Comparison of ENCODE assay signal across 9 mouse cellular contexts in the genomic region with DNA sequence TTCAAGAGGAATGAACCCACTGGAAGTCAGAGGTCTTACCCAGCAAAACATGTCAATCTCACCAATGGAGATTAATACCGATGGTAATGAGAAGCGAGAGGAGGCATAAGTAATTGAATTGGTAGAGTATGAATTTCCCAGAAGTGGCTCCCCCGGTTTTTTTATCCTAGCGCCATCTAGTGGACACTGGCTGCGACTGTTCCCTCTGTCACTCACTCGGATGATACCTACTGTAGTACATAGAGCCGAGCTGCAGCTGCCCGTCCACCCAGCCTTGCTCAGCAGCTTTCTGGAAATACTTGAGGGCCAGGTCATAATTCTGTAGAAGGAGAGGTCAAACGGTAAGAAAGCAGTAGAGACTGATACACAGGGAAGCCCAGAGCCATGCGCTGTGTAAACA. TPM values are rescaled to one million over a fixed set of nuclear protein-coding genes. Genes with fewer than 3 reads are reported as not detected.
DNase-seq lines count a peak whose midpoint lies in the region; ATAC-seq and TF ChIP-seq lines count a peak whose summit lies in the region.
"Had no signal": no experiment of that assay in that cellular context is flagged by ENCODE, and none has a peak within 500 bp of the region (broad histone marks: within the 10 kb centered on the region; RNA-seq: fewer than 3 reads in every experiment).

No protein-coding gene starts in this region.

- WGBS in neural tube, embryonic 15.5 days, result 34% methylated on average over 10 of the region's 10 CpGs
- WGBS in kidney, adult 2 months, result 19% methylated on average over 10 of the region's 10 CpGs
- 31% methylated on average over 10 of the region's 10 CpGs for WGBS in limb, embryonic 13.5 days
- WGBS in midbrain, embryonic 16.5 days, result 23% methylated on average over 10 of the region's 10 CpGs

- TF ChIP-seq CTCF in kidney, adult 2 months (conservative IDR thresholded peaks at IDR 0.05; ENCODE audit: insufficient read depth, insufficient read length, low read depth, low read length), result peak; percentile 66

- no peaks in the 10 kb centered on the region for H3K9me3 ChIP-seq in neural tube, embryonic 15.5 days (replicated peaks)
- no peaks in the 10 kb centered on the region for H3K9me3 ChIP-seq in limb, embryonic 13.5 days
- no peaks in the 10 kb centered on the region for H3K9me3 ChIP-seq in midbrain, embryonic 16.5 days (replicated peaks; ENCODE audit: control insufficient read depth, low read length, poor library complexity, severe bottlenecking)

- no peak for TF ChIP-seq POLR2A in kidney, adult 2 months (IDR thresholded peaks at IDR 0.05; ENCODE audit: low read depth, low read length)

- H3K9ac ChIP-seq in neural tube, embryonic 15.5 days (replicated peaks), result no peak overlapping the region
- no peak overlapping the region for H3K9ac ChIP-seq in limb, embryonic 13.5 days
- H3K9ac ChIP-seq in midbrain, embryonic 16.5 days (ENCODE audit: low read depth, low read length), result no peak overlapping the region

- no peak overlapping the region for H3K4me2 ChIP-seq in neural tube, embryonic 15.5 days
- no peak overlapping the region for H3K4me2 ChIP-seq in limb, embryonic 13.5 days (replicated peaks)
- H3K4me2 ChIP-seq in midbrain, embryonic 16.5 days (ENCODE audit: low read length), result no peak overlapping the region

- H3K36me3 ChIP-seq in neural tube, embryonic 15.5 days, result peaks cover 82% of the 10 kb centered on the region
- peaks cover 4% of the 10 kb centered on the region; the same call in 1 of the 2 replicates for H3K36me3 ChIP-seq in kidney, adult 2 months (ENCODE audit: control insufficient read depth, insufficient read depth, low read length)
- H3K36me3 ChIP-seq in limb, embryonic 13.5 days, result peaks cover 77% of the 10 kb centered on the region
- H3K36me3 ChIP-seq in midbrain, embryonic 16.5 days (ENCODE audit: control insufficient read depth, insufficient read depth, low read length), result peaks cover 51% of the 10 kb centered on the region

- H3K27me3 ChIP-seq in neural tube, embryonic 15.5 days (replicated peaks), result no peaks in the 10 kb centered on the region
- H3K27me3 ChIP-seq in kidney, adult 2 months (replicated peaks; ENCODE audit: control insufficient read depth, insufficient read depth, low read length), result no peaks in the 10 kb centered on the region
- H3K27me3 ChIP-seq in limb, embryonic 13.5 days, result no peaks in the 10 kb centered on the region
- no peaks in the 10 kb centered on the region for H3K27me3 ChIP-seq in midbrain, embryonic 16.5 days (ENCODE audit: control insufficient read depth, insufficient read depth, low read depth, low read length)

- H3K4me3 ChIP-seq in neural tube, embryonic 15.5 days (replicated peaks), result no peak overlapping the region
- no peak overlapping the region for H3K4me3 ChIP-seq in kidney, adult 2 months (ENCODE audit: insufficient read depth, low read depth, low read length)
- no peak overlapping the region for H3K4me3 ChIP-seq in limb, embryonic 13.5 days
- no peak overlapping the region for H3K4me3 ChIP-seq in midbrain, embryonic 16.5 days (ENCODE audit: low read depth, low read length)
- H3K4me3 ChIP-seq: myocyte had no signal

- H3K4me1 ChIP-seq in neural tube, embryonic 15.5 days, result no peaks in the 10 kb centered on the region
- no peaks in the 10 kb centered on the region for H3K4me1 ChIP-seq in kidney, adult 2 months (ENCODE audit: control insufficient read depth, insufficient read depth, low read length)
- H3K4me1 ChIP-seq in limb, embryonic 13.5 days, result no peaks in the 10 kb centered on the region
- H3K4me1 ChIP-seq in midbrain, embryonic 16.5 days (ENCODE audit: control insufficient read depth, insufficient read depth, low read length), result no peaks in the 10 kb centered on the region

- ATAC-seq in neural tube, embryonic 15.5 days (ENCODE audit: low FRiP score), result no peak; the same call in 1 of the 2 replicates
- ATAC-seq in limb, embryonic 13.5 days (ENCODE audit: low FRiP score, low read depth), result peak; percentile 57; the same call in 1 of the 2 replicates
- ATAC-seq in midbrain, embryonic 16.5 days, result peak; percentile 75

- H3K27ac ChIP-seq in neural tube, embryonic 15.5 days (replicated peaks), result no peak overlapping the region
- H3K27ac ChIP-seq in kidney, adult 2 months (ENCODE audit: insufficient read depth, low read depth, low read length), result no peak overlapping the region
- no peak overlapping the region for H3K27ac ChIP-seq in limb, embryonic 13.5 days
- no peak overlapping the region for H3K27ac ChIP-seq in midbrain, embryonic 16.5 days (ENCODE audit: low read length)

- DNase-seq in neural tube, embryonic 10.5 days (ENCODE audit: extremely low spot score, low spot score), result peak; percentile 62
- DNase-seq in cerebellum, adult 8-10 months, result peak; percentile 33
- DNase-seq in frontal cortex, postnatal 36 days (ENCODE audit: low spot score in 2 of 2), result peak; percentile 53 to 58
- peak; percentile 60 for DNase-seq in kidney, adult 2 months
- DNase-seq in spleen, postnatal 36 days (ENCODE audit: low spot score in 2 of 2), result peak; percentile 20 to 41

RNA-seq across cellular contexts. Expression of gene Ston2, which starts 27.8 kb away (rescaled TPM):
- 6.8 and 9.8 TPM in 2 replicates for polyA plus RNA-seq in neural tube, embryonic 15.5 days (2015; fragmentation: Nextera tagmentation; extraction: Ambion mirVana)
- polyA plus RNA-seq in kidney, adult 2 months (2012; rRNA removed), result 23.3 and 42.8 TPM in 2 replicates
- 6.2 and 7.4 TPM in 2 replicates for polyA plus RNA-seq in limb, embryonic 13.5 days (2015; fragmentation: Nextera tagmentation; extraction: Ambion mirVana)
- polyA plus RNA-seq in midbrain, embryonic 16.5 days (2015; fragmentation: Nextera tagmentation; extraction: Ambion mirVana), result 5.2 and 5.6 TPM in 2 replicates

RNA-seq across cellular contexts. Expression of gene Sel1l, which starts 33.0 kb away (rescaled TPM):
- 106 and 110 TPM in 2 replicates for polyA plus RNA-seq in neural tube, embryonic 15.5 days (2015; fragmentation: Nextera tagmentation; extraction: Ambion mirVana)
- 26.9 and 32.3 TPM in 2 replicates for polyA plus RNA-seq in kidney, adult 2 months (2012; rRNA removed)
- polyA plus RNA-seq in limb, embryonic 13.5 days (2015; fragmentation: Nextera tagmentation; extraction: Ambion mirVana), result 98.8 and 106 TPM in 2 replicates
- 103 and 113 TPM in 2 replicates for polyA plus RNA-seq in midbrain, embryonic 16.5 days (2015; fragmentation: Nextera tagmentation; extraction: Ambion mirVana)
